Mouse (Mus musculus): ENCODE results near the gene Gm45521.

- TF ChIP-seq CTCF (IDR thresholded peaks at IDR 0.05; ENCODE audit: low read depth, low read length) = no peak
- no peak for TF ChIP-seq GATA1 (IDR thresholded peaks at IDR 0.05; ENCODE audit: borderline replicate concordance, low read length)
- no peak for TF ChIP-seq TAL1 (conservative IDR thresholded peaks at IDR 0.05; ENCODE audit: low read depth, low read length)
- TF ChIP-seq GATA2 (IDR thresholded peaks at IDR 0.05; ENCODE audit: borderline replicate concordance, low read depth, low read length) = no peak
- TF ChIP-seq POLR2AphosphoS5 (IDR thresholded peaks at IDR 0.05; ENCODE audit: insufficient replicate concordance, low read depth, low read length) = no peak
Observed at GRCm38 (mm10) chr14:7978183-7978582, 21.1 kb downstream of the Gm45521 start.

Measured in G1E (cell line).